Mouse (Mus musculus): ENCODE data around the gene Lrrc25. TPM values are rescaled to one million over a fixed set of nuclear protein-coding genes. Genes with fewer than 3 reads are reported as not detected.

The Lrrc25 gene
- polyA plus RNA-seq, 1 experiment from 2014 or later = 1.2 TPM

DNA sequence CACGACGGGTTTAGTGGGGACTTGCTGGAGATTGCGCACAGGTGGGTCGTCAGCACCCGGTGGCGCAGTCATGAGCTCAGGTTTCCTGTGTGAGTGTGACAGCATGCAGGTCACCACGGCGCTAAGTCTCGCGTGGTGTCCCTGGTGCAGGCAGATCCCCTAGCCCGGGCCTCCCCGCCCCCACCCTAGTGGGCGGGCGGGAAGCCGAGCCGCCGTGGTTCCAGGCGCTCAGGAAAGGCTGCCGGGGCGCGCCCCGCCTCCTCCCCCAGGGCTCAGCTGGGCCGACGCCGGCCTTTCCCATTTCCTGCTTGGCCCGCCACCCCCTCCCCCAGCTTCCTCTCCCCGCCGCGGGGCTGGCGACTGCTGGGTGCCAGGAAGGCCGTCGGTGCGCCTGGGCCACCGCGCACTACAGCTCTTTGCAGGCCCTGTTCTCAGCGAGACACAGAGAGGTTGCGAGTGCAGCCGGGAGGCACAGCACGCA is 6.5 kb upstream of the Lrrc25 start:
- Histone ChIP-seq H3K27me3 (replicated peaks; ENCODE audit: control insufficient read depth, insufficient read depth, low read length) (no peaks in the 10 kb centered on the region), H3K4me3 (ENCODE audit: low read depth, low read length) (peak overlapping the region; percentile 48), H3K4me2 (ENCODE audit: low read length) (peak overlapping the region; percentile 98), H3K36me3 (ENCODE audit: control insufficient read depth, insufficient read depth, low read length) (no peaks in the 10 kb centered on the region), H3K9ac (ENCODE audit: low read length) (peak overlapping the region; percentile 84), H3K4me1 (replicated peaks; ENCODE audit: control insufficient read depth, insufficient read depth, low read length) (peaks cover 36% of the 10 kb centered on the region), H3K9me3 (ENCODE audit: control insufficient read depth, low read length) (no peaks in the 10 kb centered on the region), H3K27ac (ENCODE audit: low read depth) (peak overlapping the region; percentile 100)
- 2% methylated on average over 35 of the region's 39 CpGs for WGBS
- DNase-seq (ENCODE audit: low spot score) (peak; percentile 91), ATAC-seq (replicated peaks; ENCODE audit: low FRiP score, low TSS enrichment, low read depth) (peak; percentile 67)

DNA sequence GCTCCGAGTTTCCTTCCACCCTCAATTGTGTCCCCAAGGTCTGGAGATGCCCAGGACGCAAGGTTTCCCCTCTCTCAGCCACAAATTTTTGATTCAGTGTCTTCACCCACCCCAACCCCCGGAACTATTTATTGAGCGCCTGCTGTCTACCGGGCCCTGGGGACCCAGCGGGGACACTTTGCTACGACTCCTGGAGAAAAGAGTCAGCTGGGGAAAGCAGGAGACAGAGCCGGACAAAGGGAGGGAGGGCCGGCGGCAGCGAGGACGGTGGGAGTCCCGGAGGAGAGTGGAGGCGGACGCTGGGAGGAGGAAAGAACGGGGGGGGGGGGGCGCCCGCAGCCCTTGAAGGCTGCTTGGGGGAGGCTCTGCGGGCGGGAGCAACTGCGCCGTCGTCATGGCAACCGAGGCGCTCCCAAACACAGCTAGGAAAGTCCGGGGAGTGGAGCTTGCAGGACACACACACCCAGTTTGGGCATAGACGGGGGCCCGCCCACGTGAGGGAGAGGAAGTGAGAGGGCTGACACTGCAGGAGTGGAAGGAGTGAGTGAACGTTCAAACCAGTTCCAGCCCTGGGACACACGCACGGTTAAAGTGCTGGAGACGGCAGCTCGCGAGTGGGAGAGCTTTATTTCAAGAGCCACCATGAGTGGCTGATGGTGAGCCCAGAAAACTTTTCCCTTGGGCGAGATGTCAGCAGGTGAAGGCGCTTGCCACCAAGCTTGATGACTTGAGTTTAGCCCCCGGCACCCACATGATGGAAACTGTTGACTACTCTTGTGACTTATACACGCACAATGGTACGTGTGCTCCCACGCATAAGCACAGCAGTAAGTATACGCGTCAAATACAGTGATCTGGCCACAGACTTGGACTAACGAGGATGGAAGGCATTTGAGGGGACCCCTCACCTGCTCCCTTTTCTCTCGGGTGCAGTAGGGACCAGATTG is 5.8 kb upstream of the Lrrc25 start:
- Histone ChIP-seq H3K4me1 (replicated peaks; ENCODE audit: control insufficient read depth, insufficient read depth, low read length) (peaks cover 36% of the 10 kb centered on the region), H3K4me2 (ENCODE audit: low read length) (peak overlapping the region; percentile 98), H3K4me3 (ENCODE audit: low read depth, low read length) (peak overlapping the region; percentile 48), H3K9me3 (ENCODE audit: control insufficient read depth, low read length) (no peaks in the 10 kb centered on the region), H3K36me3 (ENCODE audit: control insufficient read depth, insufficient read depth, low read length) (no peaks in the 10 kb centered on the region), H3K27ac (ENCODE audit: low read depth) (peak overlapping the region; percentile 100), H3K27me3 (replicated peaks; ENCODE audit: control insufficient read depth, insufficient read depth, low read length) (no peaks in the 10 kb centered on the region), H3K9ac (ENCODE audit: low read length) (peak overlapping the region; percentile 84)
- DNase-seq (ENCODE audit: low spot score) = peak; percentile 92
- ATAC-seq (replicated peaks; ENCODE audit: low FRiP score, low TSS enrichment, low read depth) = peak; percentile 72
- WGBS = under 1% methylated on average over 41 of the region's 45 CpGs

- H3K4me2 ChIP-seq (ENCODE audit: low read length) = peak overlapping the region; percentile 98
- H3K4me3 ChIP-seq (ENCODE audit: low read depth, low read length) = peak overlapping the region; percentile 48
- ATAC-seq (replicated peaks; ENCODE audit: low FRiP score, low TSS enrichment, low read depth) (no peak; the same call in 1 of the 2 replicates), DNase-seq (ENCODE audit: low spot score) (peak; percentile 94)
- H3K9ac ChIP-seq (ENCODE audit: low read length) = peak overlapping the region; percentile 55
- H3K9me3 ChIP-seq (ENCODE audit: control insufficient read depth, low read length) = no peaks in the 10 kb centered on the region
- WGBS = under 1% methylated on average over 54 of the region's 54 CpGs
- no peaks in the 10 kb centered on the region for H3K36me3 ChIP-seq (ENCODE audit: control insufficient read depth, insufficient read depth, low read length)
- H3K27me3 ChIP-seq (replicated peaks; ENCODE audit: control insufficient read depth, insufficient read depth, low read length) = no peaks in the 10 kb centered on the region
- H3K27ac ChIP-seq (ENCODE audit: low read depth) = peak overlapping the region; percentile 100
- peaks cover 32% of the 10 kb centered on the region for H3K4me1 ChIP-seq (replicated peaks; ENCODE audit: control insufficient read depth, insufficient read depth, low read length)
Observed at GRCm38 (mm10) chr8:70610796-70611771, 4.9 kb upstream of the Lrrc25 start.

DNA sequence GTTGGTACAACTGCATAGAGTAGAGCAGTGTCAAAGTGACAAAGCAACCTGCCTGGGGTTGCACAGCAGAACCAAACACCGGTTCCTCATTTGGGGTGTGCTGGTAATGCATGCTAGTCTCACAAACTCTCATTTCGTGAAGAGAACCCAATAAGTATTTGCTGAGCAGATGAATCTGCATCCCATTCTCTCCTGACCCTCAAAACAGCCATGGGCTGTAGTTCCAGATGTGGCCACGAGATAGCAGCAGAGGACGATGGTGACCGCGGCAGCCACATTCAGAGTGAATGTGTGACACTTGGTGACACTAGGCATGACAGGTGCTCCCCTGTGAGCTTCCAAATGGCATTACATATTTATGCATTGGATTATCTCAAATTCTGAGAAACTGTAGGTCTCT is 4.1 kb upstream of the Lrrc25 start:
- H3K36me3 ChIP-seq (ENCODE audit: control insufficient read depth, insufficient read depth, low read length) = no peaks in the 10 kb centered on the region
- H3K9me3 ChIP-seq (ENCODE audit: control insufficient read depth, low read length) = no peaks in the 10 kb centered on the region
- H3K4me2 ChIP-seq (ENCODE audit: low read length) = peak overlapping the region; percentile 98
- no peaks in the 10 kb centered on the region for H3K27me3 ChIP-seq (replicated peaks; ENCODE audit: control insufficient read depth, insufficient read depth, low read length)
- peaks cover 31% of the 10 kb centered on the region for H3K4me1 ChIP-seq (replicated peaks; ENCODE audit: control insufficient read depth, insufficient read depth, low read length)
- WGBS = 0% methylated on average over 6 of the region's 6 CpGs
- no peak for ATAC-seq (replicated peaks; ENCODE audit: low FRiP score, low TSS enrichment, low read depth)
- peak overlapping the region; percentile 55 for H3K9ac ChIP-seq (ENCODE audit: low read length)
- DNase-seq (ENCODE audit: low spot score) = peak; percentile 96
- peak overlapping the region; percentile 69 for H3K27ac ChIP-seq (ENCODE audit: low read depth)
- peak overlapping the region; percentile 48 for H3K4me3 ChIP-seq (ENCODE audit: low read depth, low read length)

DNA sequence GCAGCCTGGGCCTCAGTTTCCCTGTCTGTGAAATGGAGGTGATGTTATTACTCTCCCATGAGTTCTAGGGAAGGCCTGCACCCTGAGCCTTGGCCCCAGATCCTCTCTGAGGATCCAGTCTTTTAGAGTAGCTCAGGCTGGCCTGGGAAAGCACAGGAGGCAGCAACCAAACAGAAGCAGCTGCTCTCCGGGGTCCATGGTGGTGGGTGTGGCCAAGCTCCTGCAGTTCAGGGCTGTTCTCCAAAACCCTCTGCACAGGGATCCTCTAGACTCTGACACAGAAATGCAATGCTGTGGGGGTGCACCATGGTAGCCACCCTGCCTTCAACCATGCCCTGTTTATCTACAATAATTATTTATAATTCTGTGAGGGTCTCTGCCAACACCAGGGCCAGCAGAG is 2.2 kb upstream of the Lrrc25 start:
- Histone ChIP-seq H3K27ac (ENCODE audit: low read depth) (peak overlapping the region; percentile 16; the same call in 1 of the 2 replicates), H3K27me3 (replicated peaks; ENCODE audit: control insufficient read depth, insufficient read depth, low read length) (no peaks in the 10 kb centered on the region), H3K9me3 (ENCODE audit: control insufficient read depth, low read length) (no peaks in the 10 kb centered on the region), H3K9ac (ENCODE audit: low read length) (no peak overlapping the region), H3K4me3 (ENCODE audit: low read depth, low read length) (no peak overlapping the region), H3K36me3 (ENCODE audit: control insufficient read depth, insufficient read depth, low read length) (no peaks in the 10 kb centered on the region), H3K4me1 (replicated peaks; ENCODE audit: control insufficient read depth, insufficient read depth, low read length) (peaks cover 22% of the 10 kb centered on the region; the same call in 1 of the 2 replicates), H3K4me2 (ENCODE audit: low read length) (no peak overlapping the region)
- no peak for ATAC-seq (replicated peaks; ENCODE audit: low FRiP score, low TSS enrichment, low read depth)
- 5% methylated on average over 1 of the region's 1 CpGs for WGBS
- no peak for DNase-seq (ENCODE audit: low spot score)

- no peaks in the 10 kb centered on the region for H3K9me3 ChIP-seq (ENCODE audit: control insufficient read depth, low read length)
- DNase-seq (ENCODE audit: low spot score) = no peak
- WGBS = 73% methylated on average over 5 of the region's 5 CpGs
- H3K9ac ChIP-seq (ENCODE audit: low read length) = no peak overlapping the region
- no peaks in the 10 kb centered on the region for H3K27me3 ChIP-seq (replicated peaks; ENCODE audit: control insufficient read depth, insufficient read depth, low read length)
- H3K4me1 ChIP-seq (replicated peaks; ENCODE audit: control insufficient read depth, insufficient read depth, low read length) = peaks cover 18% of the 10 kb centered on the region; the same call in 1 of the 2 replicates
- H3K4me2 ChIP-seq (ENCODE audit: low read length) = no peak overlapping the region
- H3K36me3 ChIP-seq (ENCODE audit: control insufficient read depth, insufficient read depth, low read length) = no peaks in the 10 kb centered on the region
- ATAC-seq (replicated peaks; ENCODE audit: low FRiP score, low TSS enrichment, low read depth) = no peak
- no peak overlapping the region; the same call in 1 of the 2 replicates for H3K27ac ChIP-seq (ENCODE audit: low read depth)
- H3K4me3 ChIP-seq (ENCODE audit: low read depth, low read length) = no peak overlapping the region
Observed at GRCm38 (mm10) chr8:70614469-70614868, 1.5 kb upstream of the Lrrc25 start.

DNA sequence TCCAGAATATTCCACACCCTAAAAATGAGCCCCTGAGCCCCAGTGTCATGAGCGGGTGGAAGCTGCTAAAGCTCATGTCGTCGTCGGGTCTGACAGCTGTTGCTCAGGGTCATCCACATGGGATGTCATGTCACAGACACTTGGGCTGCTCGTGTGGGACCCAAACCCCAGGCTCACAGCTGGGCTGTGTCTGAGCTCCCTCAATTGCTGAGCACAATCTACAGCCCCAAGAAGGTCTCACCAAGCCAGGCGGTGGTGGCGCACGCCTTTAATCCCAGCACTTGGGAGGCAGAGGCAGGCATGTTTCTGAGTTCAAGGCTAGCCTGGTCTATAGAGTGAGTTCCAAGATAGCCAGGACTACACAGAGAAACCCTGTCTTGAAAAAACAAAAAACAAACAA is 674 bp upstream of the Lrrc25 start:
- no peak for DNase-seq (ENCODE audit: low spot score)
- WGBS = 87% methylated on average over 8 of the region's 8 CpGs
- H3K27me3 ChIP-seq (replicated peaks; ENCODE audit: control insufficient read depth, insufficient read depth, low read length) = no peaks in the 10 kb centered on the region
- no peaks in the 10 kb centered on the region for H3K36me3 ChIP-seq (ENCODE audit: control insufficient read depth, insufficient read depth, low read length)
- no peak overlapping the region for H3K27ac ChIP-seq (ENCODE audit: low read depth)
- ATAC-seq (replicated peaks; ENCODE audit: low FRiP score, low TSS enrichment, low read depth) = no peak
- no peaks in the 10 kb centered on the region for H3K9me3 ChIP-seq (ENCODE audit: control insufficient read depth, low read length)
- H3K4me1 ChIP-seq (replicated peaks; ENCODE audit: control insufficient read depth, insufficient read depth, low read length) = peaks cover 17% of the 10 kb centered on the region; the same call in 1 of the 2 replicates
- no peak overlapping the region for H3K4me2 ChIP-seq (ENCODE audit: low read length)
- no peak overlapping the region for H3K4me3 ChIP-seq (ENCODE audit: low read depth, low read length)
- no peak overlapping the region for H3K9ac ChIP-seq (ENCODE audit: low read length)

- Histone ChIP-seq H3K4me1 (replicated peaks; ENCODE audit: control insufficient read depth, insufficient read depth, low read length) (peaks cover 10% of the 10 kb centered on the region; the same call in 1 of the 2 replicates), H3K4me3 (ENCODE audit: low read depth, low read length) (no peak overlapping the region), H3K9me3 (ENCODE audit: control insufficient read depth, low read length) (no peaks in the 10 kb centered on the region), H3K27me3 (replicated peaks; ENCODE audit: control insufficient read depth, insufficient read depth, low read length) (no peaks in the 10 kb centered on the region), H3K4me2 (ENCODE audit: low read length) (no peak overlapping the region), H3K36me3 (ENCODE audit: control insufficient read depth, insufficient read depth, low read length) (no peaks in the 10 kb centered on the region), H3K27ac (ENCODE audit: low read depth) (no peak overlapping the region), H3K9ac (ENCODE audit: low read length) (no peak overlapping the region)
- no peak for ATAC-seq (replicated peaks; ENCODE audit: low FRiP score, low TSS enrichment, low read depth)
- DNase-seq (ENCODE audit: low spot score) = no peak
- WGBS = 49% methylated on average over 11 of the region's 11 CpGs
Observed at GRCm38 (mm10) chr8:70616645-70617044, 690 bp downstream of the Lrrc25 start.
